Mouse (Mus musculus) heart, postnatal 0 days (tissue): ENCODE data around the gene Rap1gap2. TPM values are rescaled to one million over a fixed set of nuclear protein-coding genes. Genes with fewer than 3 reads are reported as not detected.

Experiments
- ATAC-seq: fragments of 200-750 bp; cut with Nextera tagmentation; 2 replicates; pipeline ENCODE4 v1.8.0; 2017; ENCODE audit warnings: low read depth, moderate number of reproducible peaks, moderate library complexity; ENCODE audit not compliant: insufficient read depth
- DNase-seq: peaks from one replicate; pipeline ENCODE4 v3.0.0-alpha.2; 2016; ENCODE audit warnings: low spot score
- H3K27ac ChIP-seq: fragments of 300-500 bp; sonication (generic); 2 replicates; pipeline ENCODE4 v1.5.1; 2014; ENCODE audit warnings: low read depth, mild to moderate bottlenecking
- H3K27me3 ChIP-seq: fragments of 300-500 bp; sonication (generic); 2 replicates; pipeline ENCODE4 v1.6.1; 2014; ENCODE audit warnings: low read length, mixed read lengths; ENCODE audit not compliant: control insufficient read depth, insufficient read depth
- H3K36me3 ChIP-seq: fragments of 300-500 bp; sonication (generic); replicated peaks from 2 replicates; pipeline ENCODE4 v1.6.1; 2014; ENCODE audit warnings: low read length, mixed read lengths; ENCODE audit not compliant: control insufficient read depth, insufficient read depth
- H3K4me1 ChIP-seq: fragments of 300-500 bp; sonication (generic); 2 replicates; pipeline ENCODE4 v1.6.1; 2014; ENCODE audit warnings: antibody characterized with exemption; ENCODE audit not compliant: control insufficient read depth, insufficient read depth
- H3K4me2 ChIP-seq: fragments of 300-500 bp; sonication (generic); 2 replicates; pipeline ENCODE4 v1.6.1; 2014; ENCODE audit warnings: low read depth, mild to moderate bottlenecking, low read length, moderate library complexity
- H3K4me3 ChIP-seq: fragments of 300-500 bp; sonication (generic); 2 replicates; pipeline ENCODE4 v1.5.1; 2014; ENCODE audit warnings: low read depth, low read length
- H3K9ac ChIP-seq: fragments of 300-500 bp; sonication (generic); replicated peaks from 2 replicates; pipeline ENCODE4 v1.6.1; 2014; ENCODE audit warnings: low read depth, low read length, mixed read lengths
- H3K9me3 ChIP-seq: fragments of 300-500 bp; sonication (generic); replicated peaks from 2 replicates; pipeline ENCODE4 v1.6.1; 2016; ENCODE audit warnings: low read length; ENCODE audit not compliant: control insufficient read depth
- CTCF ChIP-seq: IDR thresholded peaks from 2 replicates; pipeline ENCODE4 v1.5.1; 2016; ENCODE audit warnings: antibody characterized with exemption, control low read depth, low read depth
- EP300 ChIP-seq: IDR thresholded peaks from 2 replicates; pipeline ENCODE4 v1.6.1; 2016; ENCODE audit warnings: antibody characterized with exemption, low read depth
- WGBS: fragments of 180-500 bp; shearing (Covaris S2); extraction: QIAGEN DNeasy Blood & Tissue Kit; methylation state at CpG from one replicate; pipeline ENCODE4 v1.1.7; 2014; 5-methylcytosine and 5-hydroxymethylcytosine counted together
- polyA plus RNA-seq: library from polyadenylated mRNA; unstranded; fragments of >200 nt; fragmentation: Nextera tagmentation; extraction: Ambion mirVana; gene quantifications from 2 replicates; pipeline ENCODE4 v1.2.1, GENCODE M21; 2015
- total RNA-seq: library from RNA; depleted of rRNA; stranded (reverse); fragments of >200 nt; gene quantifications from 2 replicates; pipeline ENCODE4 v1.2.3, GENCODE M21; 2014; ENCODE audit warnings: low replicate concordance

Gene Rap1gap2
- total and polyA plus RNA-seq, 2 experiments from 2014 or later = 5.6 to 16.5 TPM

DNA sequence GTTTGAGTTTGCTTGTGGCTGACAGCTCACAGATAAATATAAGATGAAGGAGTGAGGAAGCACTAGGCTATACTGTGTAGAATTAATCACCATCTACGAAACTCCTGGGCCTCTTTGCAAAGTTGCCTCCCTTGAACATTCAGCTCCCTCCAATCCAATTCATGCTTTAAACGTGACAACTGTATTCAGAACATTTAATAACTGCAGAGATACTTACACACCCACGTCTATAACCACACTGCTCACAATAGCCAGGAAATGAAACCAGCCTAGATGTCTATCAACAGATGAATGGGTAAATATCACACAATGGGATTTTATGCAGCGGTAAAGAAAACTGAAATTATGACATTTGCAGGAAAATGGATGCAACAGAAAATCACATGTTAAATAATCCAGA, 189.6 kb downstream of the Rap1gap2 start:
- ATAC-seq = no peak

DNA sequence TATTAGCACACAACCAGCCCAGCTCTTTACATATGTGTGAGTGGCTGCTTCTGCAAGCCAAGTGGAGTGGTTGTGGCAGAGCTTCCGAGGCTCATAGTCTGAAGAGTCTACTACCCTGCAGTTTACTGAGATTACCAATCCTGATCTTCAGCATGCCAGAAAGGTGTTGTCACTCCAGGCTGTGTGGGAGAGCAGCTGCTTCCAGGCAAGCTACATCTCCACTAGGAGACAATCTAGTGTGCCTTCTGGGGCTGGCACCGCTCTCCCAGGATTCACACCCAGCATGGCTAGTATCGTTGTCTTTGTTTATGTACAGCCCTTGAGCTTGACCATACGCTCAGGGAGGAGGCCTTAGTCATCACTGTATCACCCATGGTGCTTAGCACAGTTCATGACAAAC, 191.1 kb downstream of the Rap1gap2 start:
- ATAC-seq = no peak

More for the DNA sequence above, 189.6 kb downstream of the Rap1gap2 start:
- no peak for TF ChIP-seq EP300
- TF ChIP-seq CTCF = no peak
- Histone ChIP-seq H3K4me3 (no peak overlapping the region), H3K9me3 (no peaks in the 10 kb centered on the region), H3K27me3 (no peaks in the 10 kb centered on the region), H3K9ac (no peak overlapping the region), H3K4me2 (no peak overlapping the region), H3K27ac (no peak overlapping the region), H3K36me3 (no peaks in the 10 kb centered on the region), H3K4me1 (no peaks in the 10 kb centered on the region)
- DNase-seq = no peak
- WGBS = 71% methylated on average over 4 of the region's 4 CpGs

GRCm38 (mm10) chr11:74415736-74416135, 195.0 kb downstream of the Rap1gap2 start:
- 90% methylated on average over 12 of the region's 12 CpGs for WGBS
- Histone ChIP-seq H3K9ac (no peak overlapping the region), H3K27me3 (no peaks in the 10 kb centered on the region), H3K4me2 (no peak overlapping the region), H3K27ac (no peak overlapping the region), H3K4me3 (no peak overlapping the region), H3K9me3 (no peaks in the 10 kb centered on the region), H3K36me3 (no peaks in the 10 kb centered on the region; the same call in 1 of the 2 replicates), H3K4me1 (peaks cover 12% of the 10 kb centered on the region; the same call in 1 of the 2 replicates)
- no peak for DNase-seq
- TF ChIP-seq CTCF = no peak
- no peak for TF ChIP-seq EP300
- no peak for ATAC-seq

More for the DNA sequence above, 191.1 kb downstream of the Rap1gap2 start:
- no peak overlapping the region for H3K4me3 ChIP-seq
- H3K27me3 ChIP-seq = no peaks in the 10 kb centered on the region
- no peak overlapping the region for H3K9ac ChIP-seq
- 0 out of 2 replicates have a peak, but pooled peaks cover 5% of the 10 kb centered on the region for H3K4me1 ChIP-seq
- no peak overlapping the region for H3K4me2 ChIP-seq
- no peak overlapping the region for H3K27ac ChIP-seq
- no peak for DNase-seq
- TF ChIP-seq EP300 (no peak), CTCF (no peak)
- 67% methylated on average over 4 of the region's 4 CpGs for WGBS
- H3K9me3 ChIP-seq = no peaks in the 10 kb centered on the region
- H3K36me3 ChIP-seq = no peaks in the 10 kb centered on the region; the same call in 1 of the 2 replicates

GRCm38 (mm10) chr11:74414112-74414511, 196.6 kb downstream of the Rap1gap2 start:
- Histone ChIP-seq H3K4me2 (no peak overlapping the region), H3K27ac (no peak overlapping the region), H3K9me3 (no peaks in the 10 kb centered on the region), H3K4me3 (no peak overlapping the region), H3K27me3 (no peaks in the 10 kb centered on the region), H3K36me3 (no peaks in the 10 kb centered on the region; the same call in 1 of the 2 replicates), H3K4me1 (peaks cover 28% of the 10 kb centered on the region), H3K9ac (no peak overlapping the region)
- DNase-seq = no peak
- no peak for ATAC-seq
- TF ChIP-seq CTCF (no peak), EP300 (no peak)
- 49% methylated on average over 9 of the region's 9 CpGs for WGBS

DNA sequence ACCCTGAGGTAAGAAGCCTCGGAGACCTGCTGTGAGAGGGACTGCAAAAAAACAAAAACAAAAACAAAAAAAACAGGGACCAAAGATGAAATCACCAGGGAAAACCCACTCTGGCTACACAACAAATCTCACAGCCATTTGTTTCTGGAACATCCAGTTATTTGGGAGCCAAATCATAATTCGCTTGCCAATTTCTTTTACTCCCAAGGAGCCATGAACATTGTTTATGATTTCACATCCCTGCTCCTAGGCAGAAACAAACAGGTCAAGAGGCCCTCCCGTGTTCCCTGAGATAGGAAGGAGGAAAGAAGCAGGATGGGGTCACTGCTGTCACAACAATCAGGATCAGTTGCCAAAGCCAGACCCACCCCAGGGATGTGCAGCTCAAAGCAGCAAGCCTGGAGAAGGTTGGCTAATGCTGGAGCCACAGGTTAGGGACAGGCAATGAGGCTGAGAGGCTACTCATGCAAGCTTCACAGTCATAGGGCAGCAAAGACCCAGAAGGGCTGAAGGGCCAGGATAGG, 197.2 kb downstream of the Rap1gap2 start:
- TF ChIP-seq CTCF = no peak
- no peak for TF ChIP-seq EP300
- no peak for ATAC-seq

DNA sequence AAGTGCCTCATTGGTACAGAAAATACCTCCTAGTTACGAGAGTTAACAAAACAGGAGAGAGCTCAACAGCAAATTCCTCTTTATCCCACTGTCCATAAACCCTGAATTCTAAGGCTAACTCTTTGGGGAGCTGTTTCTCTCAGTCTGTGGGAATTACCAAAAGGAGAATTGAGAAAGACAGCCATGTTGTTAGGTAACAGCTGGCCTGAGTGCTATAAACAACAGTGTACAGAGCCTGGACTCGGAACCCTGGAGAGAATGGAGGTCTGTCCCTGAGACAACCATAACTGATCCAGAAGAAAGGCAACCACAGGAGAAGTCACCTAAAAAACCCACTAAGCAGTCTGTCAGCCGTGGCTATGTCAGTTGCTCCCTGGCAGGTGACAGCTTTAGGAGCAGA, 198.3 kb downstream of the Rap1gap2 start:
- Histone ChIP-seq H3K9ac (no peak overlapping the region), H3K4me2 (no peak overlapping the region), H3K9me3 (no peaks in the 10 kb centered on the region), H3K4me3 (no peak overlapping the region), H3K27me3 (no peaks in the 10 kb centered on the region), H3K4me1 (peaks cover 34% of the 10 kb centered on the region), H3K27ac (no peak overlapping the region), H3K36me3 (no peaks in the 10 kb centered on the region; the same call in 1 of the 2 replicates)
- ATAC-seq (no peak), DNase-seq (no peak)
- TF ChIP-seq EP300 = no peak
- TF ChIP-seq CTCF = no peak
- WGBS = 82% methylated on average over 3 of the region's 3 CpGs

More for the DNA sequence above, 197.2 kb downstream of the Rap1gap2 start:
- no peaks in the 10 kb centered on the region for H3K27me3 ChIP-seq
- H3K4me1 ChIP-seq = peaks cover 33% of the 10 kb centered on the region
- no peak overlapping the region for H3K4me3 ChIP-seq
- no peak overlapping the region for H3K4me2 ChIP-seq
- H3K9ac ChIP-seq = no peak overlapping the region
- DNase-seq = no peak
- H3K9me3 ChIP-seq = no peaks in the 10 kb centered on the region
- H3K36me3 ChIP-seq = no peaks in the 10 kb centered on the region; the same call in 1 of the 2 replicates
- WGBS = 62% methylated on average over 3 of the region's 3 CpGs
- H3K27ac ChIP-seq = no peak overlapping the region
